Mouse (Mus musculus) bone marrow macrophage, adult 2 months (primary cell): Measurements from ENCODE around the gene Mybbp1a.

Experiments
- CTCF ChIP-seq: IDR thresholded peaks from 2 replicates; pipeline ENCODE4 v1.5.1; 2012; ENCODE audit warnings: low read depth, mild to moderate bottlenecking, low read length, moderate library complexity
- POLR2A ChIP-seq: IDR thresholded peaks from 2 replicates; pipeline ENCODE4 v1.6.1; 2012; ENCODE audit warnings: mild to moderate bottlenecking, low read depth, low read length, borderline replicate concordance

DNA sequence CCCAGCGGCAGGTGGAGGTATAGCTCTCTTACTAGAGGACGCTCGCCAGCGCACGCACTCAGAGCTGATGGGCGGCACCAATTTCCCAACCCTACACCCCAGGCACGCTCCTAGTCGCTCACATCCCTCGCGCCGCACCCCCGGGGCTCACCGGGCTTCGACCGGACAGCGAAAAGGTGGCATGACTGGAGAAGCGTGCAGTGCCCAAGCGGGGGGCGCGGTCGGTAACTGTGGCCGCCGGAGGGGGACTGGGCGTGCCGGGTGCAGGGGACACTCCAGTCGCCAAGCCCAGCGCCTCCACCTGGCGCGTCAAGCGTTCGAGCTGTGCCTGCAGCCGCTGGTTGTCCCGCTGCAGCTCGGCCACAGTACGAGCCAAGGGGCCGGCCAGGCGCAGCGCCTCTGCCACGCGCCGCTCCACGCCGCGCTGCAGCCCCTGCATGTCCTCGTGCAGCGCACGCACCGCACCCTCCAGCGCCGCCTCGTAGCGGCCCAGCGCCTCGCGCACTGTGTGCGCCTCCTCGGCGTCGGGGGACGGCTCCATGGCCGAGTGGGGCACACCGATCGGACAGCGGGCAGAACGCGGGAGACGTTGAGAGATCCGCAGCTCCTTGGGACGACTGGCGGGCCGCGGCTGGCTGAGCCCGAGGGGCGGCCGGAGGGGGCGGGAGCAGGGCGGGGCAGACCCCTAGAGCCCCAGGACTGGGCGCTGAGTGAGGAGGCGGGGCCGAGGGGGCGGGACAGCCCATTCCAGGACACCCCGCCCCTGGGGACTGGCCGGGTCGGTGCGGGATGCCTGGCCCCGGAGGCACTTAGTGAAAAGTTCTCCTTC lies 29.8 kb upstream of the Mybbp1a start, which contains the start of gene Smtnl2:
- no peak for TF ChIP-seq CTCF
- no peak for TF ChIP-seq POLR2A
